Mouse (Mus musculus): ENCODE results near the gene Clrn3. TPM values are rescaled to one million over a fixed set of nuclear protein-coding genes. Genes with fewer than 3 reads are reported as not detected.

Clrn3 gene
- total and polyA plus RNA-seq, 3 experiments = not detected

DNA sequence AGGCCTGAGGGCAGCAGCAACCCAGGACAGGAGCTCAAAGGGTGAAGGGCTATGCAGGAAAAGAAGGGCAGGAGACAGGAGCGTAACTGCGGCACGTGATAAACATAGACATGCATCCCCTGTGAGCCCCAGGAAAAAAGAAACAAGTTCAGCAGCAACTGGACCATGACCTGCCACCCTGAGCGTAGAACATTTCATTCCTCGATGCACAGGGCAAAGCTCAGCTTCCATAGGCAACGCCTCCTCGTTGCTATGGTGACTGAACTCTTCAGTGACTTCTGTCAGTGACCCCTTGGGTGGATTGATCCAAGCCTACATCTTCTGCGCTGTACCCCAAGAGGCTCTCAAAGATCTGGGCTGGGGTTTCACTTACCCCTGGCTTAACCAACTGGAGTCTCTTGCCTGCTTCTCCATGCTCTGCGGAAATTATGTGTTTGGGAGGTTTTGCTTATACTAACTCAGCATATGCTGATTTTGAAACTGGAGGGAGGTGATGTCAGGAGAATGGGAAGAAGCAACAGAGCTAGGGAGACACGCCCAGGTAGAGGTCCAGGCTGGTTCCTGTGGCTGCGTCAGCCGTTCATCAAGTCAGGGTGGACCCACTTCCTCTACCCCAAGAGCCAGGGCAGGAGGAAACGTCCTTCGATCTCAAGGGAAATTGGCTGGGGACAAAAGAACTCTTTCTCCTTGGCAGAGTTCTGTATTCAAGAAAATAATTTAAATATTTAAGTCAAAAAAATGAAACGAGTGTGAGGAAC, 6.5 kb downstream of the Clrn3 start:
- no peak for DNase-seq (ENCODE audit: low read depth, low spot score)
- no peaks in the 10 kb centered on the region; a peak in 1 of 4 replicates for H3K36me3 ChIP-seq (ENCODE audit: control insufficient read depth in 1 of 2, insufficient read depth in 2 of 2, low read length in 2 of 2)
- no peak overlapping the region for H3K9ac ChIP-seq (ENCODE audit: control insufficient read depth, low read depth, low read length, poor library complexity, severe bottlenecking)
- H3K27ac ChIP-seq (ENCODE audit: control insufficient read depth, low read depth, low read length) = no peak overlapping the region
- no peaks in the 10 kb centered on the region for H3K79me2 ChIP-seq (ENCODE audit: control insufficient read depth, insufficient read depth, low read length, poor library complexity)
- no peak overlapping the region for H3K4me3 ChIP-seq (ENCODE audit: control insufficient read depth in 1 of 2, insufficient read depth in 1 of 2, low read depth in 2 of 2, low read length in 2 of 2)
- TF ChIP-seq TBP (IDR thresholded peaks at IDR 0.05; ENCODE audit: low read depth, low read length) (no peak), JUND (IDR thresholded peaks at IDR 0.05; ENCODE audit: low read depth, low read length) (no peak)
- H3K9me3 ChIP-seq (replicated peaks; ENCODE audit: insufficient read depth, low read length) = no peaks in the 10 kb centered on the region
- H3K4me1 ChIP-seq (ENCODE audit: control insufficient read depth in 1 of 2, insufficient read depth in 2 of 2, low read length in 2 of 2) = peaks cover 0 to 12% of the 10 kb centered on the region in 2 experiments; a peak in 2 of 4 replicates
- H3K27me3 ChIP-seq (ENCODE audit: control insufficient read depth in 1 of 2, insufficient read depth in 2 of 2, low read length in 2 of 2) = peaks cover 0 to 2% of the 10 kb centered on the region in 2 experiments; a peak in 1 of 4 replicates

DNA sequence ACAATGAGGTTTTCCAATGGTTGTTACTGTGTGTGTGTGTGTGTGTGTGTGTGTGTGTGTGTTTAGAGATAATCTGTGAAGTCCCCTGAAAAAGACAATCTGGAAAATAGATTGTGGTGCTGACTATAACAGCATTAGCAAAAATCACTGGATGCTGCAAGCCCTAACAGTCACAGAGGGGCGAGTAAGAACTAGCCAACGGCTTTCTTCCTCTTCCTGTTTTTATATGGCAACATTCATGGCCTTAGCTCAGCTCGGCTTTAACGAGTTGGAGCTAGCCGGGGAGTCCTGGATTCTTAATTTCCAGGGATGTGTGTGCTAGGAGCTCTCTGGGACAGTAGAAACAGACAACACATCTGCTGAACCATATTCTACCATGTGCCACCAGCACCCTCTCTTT, 8.2 kb downstream of the Clrn3 start:
- no peak overlapping the region for H3K4me3 ChIP-seq (ENCODE audit: control insufficient read depth in 1 of 2, insufficient read depth in 1 of 2, low read depth in 2 of 2, low read length in 2 of 2)
- no peaks in the 10 kb centered on the region for H3K36me3 ChIP-seq (ENCODE audit: control insufficient read depth in 1 of 2, insufficient read depth in 2 of 2, low read length in 2 of 2)
- no peaks in the 10 kb centered on the region for H3K9me3 ChIP-seq (replicated peaks; ENCODE audit: insufficient read depth, low read length)
- peak; percentile 37 for DNase-seq (ENCODE audit: low read depth, low spot score)
- no peaks in the 10 kb centered on the region for H3K79me2 ChIP-seq (ENCODE audit: control insufficient read depth, insufficient read depth, low read length, poor library complexity)
- H3K27ac ChIP-seq (ENCODE audit: control insufficient read depth, low read depth, low read length) = no peak overlapping the region
- H3K27me3 ChIP-seq (ENCODE audit: control insufficient read depth in 1 of 2, insufficient read depth in 2 of 2, low read length in 2 of 2) = peaks cover 0 to 2% of the 10 kb centered on the region in 2 experiments; a peak in 1 of 4 replicates
- H3K4me1 ChIP-seq (ENCODE audit: control insufficient read depth in 1 of 2, insufficient read depth in 2 of 2, low read length in 2 of 2) = peaks cover 0 to 5% of the 10 kb centered on the region in 2 experiments; a peak in 2 of 4 replicates
- H3K9ac ChIP-seq (ENCODE audit: control insufficient read depth, low read depth, low read length, poor library complexity, severe bottlenecking) = peak overlapping the region; percentile 35; the same call in 1 of the 2 replicates
- TF ChIP-seq ZKSCAN1 (IDR thresholded peaks at IDR 0.05; ENCODE audit: low read depth, low read length) (no peak), GABPA (IDR thresholded peaks at IDR 0.05; ENCODE audit: low read depth, low read length) (no peak), ZNF384 (IDR thresholded peaks at IDR 0.05; ENCODE audit: low read depth, low read length) (no peak), ETS1 (IDR thresholded peaks at IDR 0.05; ENCODE audit: low read depth, low read length) (no peak), RAD21 (IDR thresholded peaks at IDR 0.05; ENCODE audit: low read depth, low read length) (no peak), NELFE (IDR thresholded peaks at IDR 0.05; ENCODE audit: low read depth, low read length) (no peak)

DNA sequence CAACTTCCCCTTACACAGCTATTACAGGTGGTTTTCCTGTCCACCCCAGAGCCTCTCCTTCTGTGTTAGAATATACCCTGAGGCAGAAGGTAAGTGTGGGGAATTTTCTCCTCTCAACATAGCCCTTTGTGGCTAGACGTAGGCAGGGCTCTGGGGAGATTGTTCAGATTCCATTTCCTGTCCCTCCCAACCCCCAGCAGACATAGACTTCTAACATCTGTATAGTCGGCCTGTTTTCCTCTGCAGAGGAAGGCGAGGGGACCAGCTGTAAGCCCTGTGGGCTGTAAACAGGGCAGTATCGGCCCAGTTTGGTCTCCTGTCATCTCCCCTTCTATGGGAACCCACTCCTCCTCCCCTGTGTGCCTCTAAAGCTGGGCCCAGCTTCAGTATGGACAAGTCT, 11.3 kb downstream of the Clrn3 start:
- no peak for DNase-seq (ENCODE audit: low read depth, low spot score)
- peaks cover 0 to 5% of the 10 kb centered on the region in 2 experiments; a peak in 2 of 4 replicates for H3K4me1 ChIP-seq (ENCODE audit: control insufficient read depth in 1 of 2, insufficient read depth in 2 of 2, low read length in 2 of 2)
- TF ChIP-seq MAX (IDR thresholded peaks at IDR 0.05; ENCODE audit: low read length) = no peak
- no peak for TF ChIP-seq POLR2AphosphoS2 (IDR thresholded peaks at IDR 0.05; ENCODE audit: low read length)
- TF ChIP-seq MAFK (IDR thresholded peaks at IDR 0.05; ENCODE audit: borderline replicate concordance, low read depth, low read length) = no peak
- no peak for TF ChIP-seq E2F4 (IDR thresholded peaks at IDR 0.05; ENCODE audit: borderline replicate concordance, low read depth, low read length)
- no peak for TF ChIP-seq TCF12 (IDR thresholded peaks at IDR 0.05; ENCODE audit: low read depth, low read length)
- TF ChIP-seq ZC3H11A (IDR thresholded peaks at IDR 0.05; ENCODE audit: low read depth, low read length) = no peak
- TF ChIP-seq TAL1 (IDR thresholded peaks at IDR 0.05; ENCODE audit: low read length) = no peak
- TF ChIP-seq RCOR1 (IDR thresholded peaks at IDR 0.05; ENCODE audit: low read depth, low read length) = no peak
- no peak for TF ChIP-seq CHD1 (IDR thresholded peaks at IDR 0.05; ENCODE audit: low read depth, low read length)
- TF ChIP-seq MYB (IDR thresholded peaks at IDR 0.05; ENCODE audit: low read depth, low read length) = no peak
- TF ChIP-seq TBP (IDR thresholded peaks at IDR 0.05; ENCODE audit: low read depth, low read length) = no peak
- no peaks in the 10 kb centered on the region for H3K36me3 ChIP-seq (ENCODE audit: control insufficient read depth in 1 of 2, insufficient read depth in 2 of 2, low read length in 2 of 2)
- no peak overlapping the region for H3K9ac ChIP-seq (ENCODE audit: control insufficient read depth, low read depth, low read length, poor library complexity, severe bottlenecking)
- no peaks in the 10 kb centered on the region for H3K9me3 ChIP-seq (replicated peaks; ENCODE audit: insufficient read depth, low read length)
- H3K4me3 ChIP-seq (ENCODE audit: control insufficient read depth in 1 of 2, insufficient read depth in 1 of 2, low read depth in 2 of 2, low read length in 2 of 2) = no peak overlapping the region
- H3K27me3 ChIP-seq (ENCODE audit: control insufficient read depth in 1 of 2, insufficient read depth in 2 of 2, low read length in 2 of 2) = peaks cover 0 to 2% of the 10 kb centered on the region in 2 experiments; a peak in 1 of 4 replicates
- H3K79me2 ChIP-seq (ENCODE audit: control insufficient read depth, insufficient read depth, low read length, poor library complexity) = no peaks in the 10 kb centered on the region
- H3K27ac ChIP-seq (ENCODE audit: control insufficient read depth, low read depth, low read length) = no peak overlapping the region

Measured in MEL (cell line).